Mouse (Mus musculus) G1E (cell line): ENCODE data around the gene Foxl1.

Experiments
- GATA1 ChIP-seq: IDR thresholded peaks from 2 replicates; pipeline ENCODE4 v1.6.1; 2012; ENCODE audit warnings: borderline replicate concordance, low read length, inconsistent platforms, mixed read lengths
- POLR2AphosphoS5 ChIP-seq: IDR thresholded peaks from 2 replicates; pipeline ENCODE4 v1.6.1; 2012; ENCODE audit warnings: low read depth, low read length, inconsistent platforms; ENCODE audit not compliant: insufficient replicate concordance

GRCm38 (mm10) chr8:121088871-121089630 is 38.7 kb upstream of the Foxl1 start:
- TF ChIP-seq GATA1 (no peak), POLR2AphosphoS5 (no peak)
